Mouse (Mus musculus): ENCODE results near the gene Plcxd3.

- TF ChIP-seq CTCF (conservative IDR thresholded peaks at IDR 0.05 in 1 of 2, IDR thresholded peaks at IDR 0.05 in 1 of 2; ENCODE audit: low read depth in 2 of 2, low read length in 2 of 2) (no peak), POLR2A (IDR thresholded peaks at IDR 0.05; ENCODE audit: low read depth, low read length) (no peak), E2F4 (IDR thresholded peaks at IDR 0.05; ENCODE audit: insufficient replicate concordance, low read depth, low read length) (no peak), EP300 (IDR thresholded peaks at IDR 0.05; ENCODE audit: low read length) (no peak), ZNF384 (IDR thresholded peaks at IDR 0.05; ENCODE audit: low read depth, low read length) (no peak), TBP (conservative IDR thresholded peaks at IDR 0.05; ENCODE audit: low read depth, low read length) (no peak), MYC (IDR thresholded peaks at IDR 0.05; ENCODE audit: low read depth, low read length) (no peak)
Observed at GRCm38 (mm10) chr15:4375423-4376220, at the start of gene Plcxd3.
